Mouse (Mus musculus): Measurements from ENCODE around the gene Srsf4.

The Srsf4 gene

GRCm38 (mm10) chr4:131873293-131874168, at the start of gene Srsf4:
TSS of gene Srsf4 (plus strand) at chr4:131873617.
- DNase-seq (ENCODE audit: low spot score): peak; percentile 94

GRCm38 (mm10) chr4:131824939-131825338, 48.5 kb upstream of the Srsf4 start:
- DNase-seq (ENCODE audit: low spot score): no peak

- DNase-seq (ENCODE audit: low spot score): no peak
Observed at GRCm38 (mm10) chr4:131825830-131826229, 47.6 kb upstream of the Srsf4 start.

GRCm38 (mm10) chr4:131826905-131827304, 46.5 kb upstream of the Srsf4 start:
- no peak for DNase-seq (ENCODE audit: low spot score)

- no peak for DNase-seq (ENCODE audit: low spot score)
Observed at GRCm38 (mm10) chr4:131829123-131829522, 44.3 kb upstream of the Srsf4 start.

- no peak for DNase-seq (ENCODE audit: low spot score)
Observed at GRCm38 (mm10) chr4:131831546-131832045, 41.8 kb upstream of the Srsf4 start.

GRCm38 (mm10) chr4:131832759-131833407, 40.5 kb upstream of the Srsf4 start:
- DNase-seq (ENCODE audit: low spot score): no peak

GRCm38 (mm10) chr4:131833971-131834609, 39.3 kb upstream of the Srsf4 start:
- peak; percentile 38 for DNase-seq (ENCODE audit: low spot score)

- no peak for DNase-seq (ENCODE audit: low spot score)
Observed at GRCm38 (mm10) chr4:131836351-131836881, 37.0 kb upstream of the Srsf4 start.

- peak; percentile 21 for DNase-seq (ENCODE audit: low spot score)
Observed at GRCm38 (mm10) chr4:131836891-131837491, 36.4 kb upstream of the Srsf4 start.

- DNase-seq (ENCODE audit: low spot score): peak; percentile 90
Observed at GRCm38 (mm10) chr4:131837872-131838524, 35.4 kb upstream of the Srsf4 start, which contains the start of gene Ptpru. TSS of gene Ptpru (minus strand) at chr4:131838288.

- DNase-seq (ENCODE audit: low spot score): peak; percentile 93
Observed at GRCm38 (mm10) chr4:131843290-131843743, 30.1 kb upstream of the Srsf4 start, which contains the start of gene Mecr. TSS of gene Mecr (plus strand) at chr4:131843470.

- no peak for DNase-seq (ENCODE audit: low spot score)
Observed at GRCm38 (mm10) chr4:131845991-131846778, 27.2 kb upstream of the Srsf4 start.

GRCm38 (mm10) chr4:131848082-131848481, 25.3 kb upstream of the Srsf4 start:
- no peak for DNase-seq (ENCODE audit: low spot score)

- peak; percentile 68 for DNase-seq (ENCODE audit: low spot score)
Observed at GRCm38 (mm10) chr4:131849986-131850638, 23.3 kb upstream of the Srsf4 start.

- DNase-seq (ENCODE audit: low spot score): no peak
Observed at GRCm38 (mm10) chr4:131854950-131855349, 18.5 kb upstream of the Srsf4 start.

GRCm38 (mm10) chr4:131860492-131861340, 12.7 kb upstream of the Srsf4 start:
- DNase-seq (ENCODE audit: low spot score): peak; percentile 88

- DNase-seq (ENCODE audit: low spot score): no peak
Observed at GRCm38 (mm10) chr4:131861341-131861739, 12.1 kb upstream of the Srsf4 start.

Data from layer of hippocampus, adult 11-12 months (tissue).